Mouse (Mus musculus): ENCODE measurements around the gene B230217C12Rik.
"Not testable (repeated sequence)": the region's sequence is repeated elsewhere in the genome, so short reads cannot be mapped to it uniquely, and the experiment has no call there.

The B230217C12Rik gene

DNA sequence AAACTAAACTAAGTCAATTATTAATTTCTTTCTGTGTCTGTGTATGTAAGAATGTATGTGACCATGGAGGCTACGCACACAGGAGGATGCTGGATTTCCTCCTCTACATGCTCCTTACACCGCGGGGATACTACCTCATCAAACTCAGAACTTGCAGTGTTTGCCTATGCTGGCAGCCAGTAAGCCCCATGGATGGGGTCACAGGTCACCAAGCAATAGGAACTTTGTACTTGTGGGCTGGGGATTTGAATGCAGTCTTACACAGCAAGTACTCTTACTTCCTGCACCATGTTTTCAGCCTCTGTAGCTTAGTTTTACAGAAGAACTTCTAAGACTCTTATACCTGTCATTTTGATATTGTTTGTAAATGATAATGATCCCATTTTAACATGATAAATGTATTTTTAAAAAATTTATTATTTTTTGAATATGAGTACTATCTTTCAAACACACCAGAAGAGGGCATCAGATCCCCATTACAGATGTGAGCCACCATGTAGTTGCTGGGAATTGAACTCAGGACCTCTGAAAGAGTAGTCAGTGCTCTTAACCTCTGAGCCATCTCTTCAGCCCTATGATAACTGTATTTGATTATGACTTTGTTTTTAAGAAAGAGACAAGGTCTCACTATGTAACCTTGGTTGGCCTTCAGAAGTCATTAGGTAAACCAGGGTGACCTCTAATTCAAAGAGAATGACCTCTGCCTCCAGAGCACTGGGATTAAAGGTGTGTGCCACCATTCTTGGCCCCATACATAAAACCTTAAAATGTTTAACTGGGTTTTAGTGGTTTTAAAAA, 25.7 kb downstream of the B230217C12Rik start:
- DNase-seq (ENCODE audit: low read depth, low spot score), result no peak

DNA sequence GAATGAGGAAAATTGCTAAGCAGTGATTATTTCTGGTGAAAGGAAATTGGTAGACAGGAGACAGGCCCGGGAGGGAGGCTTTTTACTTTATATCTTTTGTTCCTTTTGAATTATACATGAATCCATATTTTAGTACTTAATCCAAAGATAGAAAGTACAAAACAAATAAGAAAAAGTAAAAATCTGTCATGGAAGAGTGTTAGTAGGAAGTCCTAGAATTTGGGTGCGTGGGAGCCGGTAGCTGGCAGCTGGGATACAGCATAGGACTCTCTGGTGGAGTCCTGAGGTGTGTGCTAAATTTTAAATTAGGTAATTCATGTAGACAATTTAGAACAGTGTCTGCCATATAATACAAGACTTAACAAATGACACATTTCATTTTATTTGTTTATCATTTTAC, 27.0 kb downstream of the B230217C12Rik start:
- DNase-seq (ENCODE audit: low read depth, low spot score), result peak; percentile 77

DNA sequence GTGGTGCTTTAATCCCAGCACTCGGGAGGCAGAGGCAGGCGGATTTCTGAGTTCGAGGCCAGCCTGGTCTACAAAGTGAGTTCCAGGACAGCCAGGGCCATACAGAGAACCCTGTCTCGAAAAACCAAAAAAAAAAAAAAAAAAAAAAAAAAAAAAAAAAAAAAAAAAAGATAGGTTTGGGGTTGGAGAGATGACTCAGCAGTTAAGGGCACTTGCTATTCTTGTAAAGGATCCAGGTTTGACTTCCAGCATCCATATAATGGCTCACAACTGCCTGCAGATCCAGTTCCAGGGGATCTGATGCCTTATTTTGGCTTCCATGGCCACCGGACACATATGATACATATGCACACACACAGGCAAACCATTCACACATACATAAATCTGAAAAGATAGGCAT, 31.8 kb downstream of the B230217C12Rik start:
- not testable (repeated sequence) for DNase-seq (ENCODE audit: low read depth, low spot score)

DNA sequence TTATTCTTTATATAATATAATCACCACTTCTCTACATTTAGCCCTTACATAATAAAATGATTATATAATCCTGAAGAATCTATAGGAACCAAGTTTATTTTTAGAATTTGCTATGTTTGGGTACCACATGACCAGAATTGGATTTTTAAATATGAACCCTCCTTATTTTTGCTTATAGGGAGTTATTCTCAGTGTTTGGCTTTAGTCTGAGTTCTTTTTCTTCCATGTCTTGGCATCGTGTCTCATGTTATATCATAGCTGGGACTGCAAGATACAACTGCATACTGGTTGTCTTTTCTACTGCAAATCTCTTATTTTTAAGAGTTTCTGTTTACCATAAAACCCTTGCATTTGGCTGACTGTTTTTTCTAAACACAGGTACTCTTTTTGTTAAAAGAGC, 33.8 kb downstream of the B230217C12Rik start:
- peak; percentile 61 for DNase-seq (ENCODE audit: low read depth, low spot score)

DNA sequence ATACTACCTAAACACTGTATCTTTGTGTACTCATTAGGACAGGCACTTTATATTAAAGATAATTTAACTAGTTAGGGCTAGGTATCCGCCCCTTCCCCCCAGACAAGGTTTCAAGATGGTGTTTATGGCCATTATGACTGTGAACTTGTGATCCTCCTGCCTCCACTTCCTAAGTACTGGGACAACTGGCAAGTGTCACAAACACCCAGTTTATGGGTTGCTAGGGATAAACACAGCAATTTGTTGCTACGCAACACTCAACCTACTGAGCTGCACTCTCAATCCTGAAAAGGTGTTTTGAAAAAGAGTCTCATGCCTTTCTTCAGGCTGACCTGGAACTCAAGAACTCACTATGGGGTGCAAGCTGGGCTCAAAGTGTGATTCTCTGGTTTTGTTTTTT, 36.8 kb downstream of the B230217C12Rik start:
- no peak for DNase-seq (ENCODE audit: low read depth, low spot score)

DNA sequence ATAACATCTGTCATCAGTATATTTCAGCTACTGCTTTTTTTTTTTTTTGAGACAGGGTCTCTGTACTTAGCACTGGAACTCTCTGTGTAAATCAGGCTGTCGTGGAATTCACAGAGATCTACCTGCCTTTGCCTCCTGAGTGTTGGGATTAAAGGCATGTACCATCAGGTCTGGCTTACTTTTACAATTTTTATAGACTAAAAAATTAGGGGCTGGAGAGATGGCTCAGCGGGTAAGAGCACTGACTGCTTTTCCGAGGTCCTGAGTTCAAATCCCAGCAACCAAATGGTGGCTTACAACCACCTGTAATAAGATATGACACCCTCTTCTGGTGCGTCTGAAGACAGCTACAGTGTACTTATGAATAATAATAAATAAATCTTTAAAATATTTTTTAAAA, 39.8 kb downstream of the B230217C12Rik start:
- DNase-seq (ENCODE audit: low read depth, low spot score), result no peak

DNA sequence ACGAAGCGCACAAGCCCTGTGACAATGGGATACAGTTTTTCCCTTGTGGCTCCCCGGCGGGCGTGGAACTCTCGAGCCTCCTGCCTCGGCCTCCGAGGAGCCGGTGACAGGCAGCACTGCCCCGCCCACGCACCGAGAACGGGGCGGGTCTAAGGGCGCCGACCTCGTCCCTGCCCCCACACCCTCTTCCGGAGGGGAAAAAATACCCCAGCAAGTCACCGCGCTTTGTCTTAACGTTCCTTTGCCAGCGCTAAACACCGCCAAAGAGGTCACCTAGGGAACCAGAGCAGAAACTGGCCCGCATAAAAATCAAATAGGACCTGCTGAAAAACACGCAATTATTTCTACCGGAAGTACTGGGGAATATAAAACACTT, 43.0 kb downstream of the B230217C12Rik start:
- peak; percentile 78 for DNase-seq (ENCODE audit: low read depth, low spot score)

DNA sequence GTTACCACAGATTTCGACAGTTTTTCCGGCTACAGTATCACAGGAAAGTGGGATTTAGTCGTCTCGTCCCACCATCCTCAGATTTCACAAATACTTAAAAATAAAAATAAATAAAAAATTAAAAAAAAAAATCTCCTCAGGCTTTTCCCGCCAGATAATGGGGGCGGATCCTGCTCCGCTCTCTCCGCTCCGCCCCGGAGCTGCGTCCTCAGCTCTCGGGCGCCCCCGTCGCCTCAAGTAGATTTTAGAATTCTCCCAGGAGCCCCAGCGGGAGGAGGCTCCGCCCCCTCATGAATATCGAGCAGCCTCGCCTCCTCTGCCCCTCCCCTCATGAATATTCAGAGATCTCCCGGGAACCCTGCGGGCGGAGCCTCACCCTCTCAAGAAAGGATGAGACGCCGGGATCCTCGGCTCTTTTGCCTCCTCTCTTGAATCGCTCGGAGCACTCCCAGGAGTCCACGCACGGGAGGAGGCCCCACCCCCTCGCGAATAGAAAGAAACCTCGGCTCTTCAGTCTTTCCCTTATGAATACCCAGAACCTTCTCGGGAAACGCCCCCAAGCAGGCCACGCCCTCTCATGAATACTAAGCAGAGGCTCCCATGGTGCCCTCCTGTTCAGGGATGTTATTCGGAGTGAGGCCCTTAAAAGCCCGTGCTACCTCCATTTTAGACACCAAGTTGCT, 43.5 kb downstream of the B230217C12Rik start, which contains the start of gene Fbxo47:
Gene Fbxo47, minus strand, starts transcription at position 237 of the 683 bp plus-strand sequence.
- peak; percentile 99 for DNase-seq (ENCODE audit: low read depth, low spot score)

DNA sequence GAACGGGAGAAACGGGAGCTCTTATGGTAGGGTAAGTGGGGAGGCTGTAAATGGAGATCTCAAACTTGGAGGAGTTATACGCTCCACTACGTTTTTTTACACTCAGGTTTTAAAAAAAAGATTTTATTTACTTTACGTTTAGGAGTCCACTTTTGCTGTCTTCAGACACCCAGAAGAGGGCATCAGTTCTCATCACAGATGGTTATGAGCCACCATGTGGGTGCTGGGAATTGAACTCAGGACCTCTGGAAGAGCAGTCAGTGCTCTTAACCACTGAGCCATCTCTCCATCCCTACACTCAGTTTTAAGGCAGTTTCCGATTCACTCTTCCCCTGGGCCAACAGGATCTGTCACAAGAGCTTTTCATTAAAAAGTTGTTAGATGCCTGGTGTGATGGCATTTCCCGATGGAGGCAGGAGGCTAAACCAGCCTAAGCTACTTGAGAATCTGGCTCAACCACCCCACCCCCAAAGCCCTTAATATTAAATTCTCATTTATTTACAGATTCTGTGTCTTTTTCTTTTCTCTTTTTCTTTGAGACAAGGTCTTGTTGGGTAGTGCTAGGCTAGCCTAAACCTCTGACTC, 44.1 kb downstream of the B230217C12Rik start:
- DNase-seq (ENCODE audit: low read depth, low spot score), result no peak

DNA sequence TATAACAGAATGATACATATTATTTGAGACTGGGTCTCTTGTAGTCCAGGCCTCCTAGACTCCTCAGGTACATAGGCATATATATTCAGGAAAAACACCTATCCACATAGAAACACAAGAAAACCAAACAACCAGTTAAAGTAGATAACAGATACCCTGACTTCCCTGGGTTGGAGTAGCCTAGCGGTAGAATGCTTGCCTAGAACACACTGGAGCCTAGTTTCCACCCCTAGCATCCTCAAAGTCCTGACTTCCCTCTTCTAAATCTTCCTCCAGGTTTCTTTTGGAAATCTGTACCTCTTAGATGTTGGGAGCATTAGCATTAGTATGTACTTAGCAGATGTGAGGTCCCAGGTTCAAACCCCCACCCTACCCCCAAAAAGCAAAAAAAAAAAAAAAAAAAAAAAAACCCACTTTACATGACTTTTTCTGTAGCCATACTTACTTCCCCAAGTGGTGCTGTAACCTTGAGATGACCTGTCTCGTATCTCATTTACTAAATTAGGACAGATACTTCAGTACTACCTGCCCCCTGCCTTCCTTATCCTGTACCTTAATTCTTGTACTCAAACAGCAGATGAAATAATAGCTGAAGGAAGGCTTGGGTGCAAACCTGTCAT, 44.8 kb downstream of the B230217C12Rik start:
- no peak for DNase-seq (ENCODE audit: low read depth, low spot score)

DNA sequence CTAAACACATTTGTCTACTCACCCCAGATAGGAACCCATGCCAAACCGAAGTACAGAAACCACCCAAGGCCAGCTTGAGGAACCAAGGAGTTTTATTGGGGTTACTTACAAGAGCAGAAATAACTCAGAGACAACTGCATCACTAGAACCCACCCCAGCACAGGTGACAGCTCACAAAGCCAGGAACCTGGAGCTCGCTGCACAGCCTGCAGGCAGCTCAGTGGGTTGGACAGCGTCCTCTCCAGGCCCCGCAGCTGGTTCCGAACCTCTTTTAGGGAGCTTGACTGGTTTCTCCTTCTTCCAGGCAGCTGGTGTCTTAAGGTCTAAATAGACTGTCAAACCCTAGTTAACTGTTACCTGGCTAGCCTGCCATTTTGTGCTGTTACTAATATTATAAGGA, 51.2 kb downstream of the B230217C12Rik start:
- no peak for DNase-seq (ENCODE audit: low read depth, low spot score)

All from brain, adult 2 months (tissue).